In the genomic region with DNA sequence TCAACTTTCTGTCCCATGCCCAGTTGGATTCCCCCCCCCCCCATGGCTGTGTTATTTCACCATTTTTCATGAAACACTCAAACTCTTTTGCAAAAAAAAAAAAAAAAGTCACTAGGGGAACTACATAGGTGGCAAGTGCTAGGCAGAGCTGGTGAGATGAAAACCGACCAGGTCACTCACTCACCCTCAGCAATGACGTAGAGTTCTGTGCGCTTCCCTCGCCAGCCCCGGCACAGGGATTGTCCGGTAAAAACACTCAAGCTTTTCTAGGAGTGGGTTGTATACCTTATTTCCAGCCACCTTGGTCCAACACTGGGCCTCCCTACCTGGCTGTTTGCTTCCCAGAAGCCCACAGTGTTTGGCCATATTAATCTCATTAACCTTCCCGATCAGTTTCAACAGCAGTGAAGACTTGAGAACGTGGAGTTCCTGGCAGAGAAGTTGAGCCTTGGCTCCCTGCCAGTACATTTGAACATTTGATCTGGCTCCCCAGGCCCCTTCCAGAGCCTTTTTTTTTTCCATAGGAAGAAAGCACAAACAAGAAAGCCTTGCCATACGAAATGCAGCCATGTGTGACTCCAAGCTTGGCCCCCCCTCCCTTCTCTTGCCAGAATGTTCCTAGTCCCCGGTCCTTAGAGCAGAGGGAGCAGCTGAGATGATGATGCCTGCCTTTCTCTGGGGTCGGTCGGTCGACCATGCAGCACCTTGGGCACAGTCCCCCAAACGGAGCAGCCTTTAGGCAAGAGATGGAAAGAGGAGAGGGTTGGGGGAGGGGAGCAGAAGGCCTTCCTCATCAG, we compare ENCODE assay signal across 8 mouse cellular contexts.
DNase-seq lines count a peak whose midpoint lies in the region; ATAC-seq lines count a peak whose summit lies in the region.

No protein-coding gene starts in this region.

- no peak overlapping the region for H3K9ac ChIP-seq in heart, embryonic 14.5 days (ENCODE audit: low read length)
- H3K9ac ChIP-seq in neural tube, embryonic 13.5 days, result no peak overlapping the region

- H3K4me1 ChIP-seq in heart, embryonic 14.5 days (ENCODE audit: control insufficient read depth in 2 of 2, insufficient read depth in 2 of 2, low read length in 2 of 2), result peaks cover 9 to 15% of the 10 kb centered on the region in 2 experiments
- peaks cover 49% of the 10 kb centered on the region for H3K4me1 ChIP-seq in neural tube, embryonic 13.5 days (replicated peaks)

- no peak for DNase-seq in heart, postnatal 25 days (ENCODE audit: low spot score)
- peak; percentile 35 for DNase-seq in forelimb bud, embryonic 11.5 days (ENCODE audit: low read depth, low spot score)
- DNase-seq in kidney, postnatal 4 days, result peak; percentile 55 to 59
- DNase-seq in thymus, postnatal 14 days, result no peak
- no peak for DNase-seq in cerebellum, postnatal 36 days
- no peak for DNase-seq in thymus, postnatal 0 days (ENCODE audit: low spot score)

- H3K36me3 ChIP-seq in heart, embryonic 14.5 days (ENCODE audit: control insufficient read depth, insufficient read depth, low read length), result no peaks in the 10 kb centered on the region
- H3K36me3 ChIP-seq in neural tube, embryonic 13.5 days, result no peaks in the 10 kb centered on the region

- H3K27ac ChIP-seq in heart, embryonic 14.5 days (replicated peaks in 1 of 2; ENCODE audit: control insufficient read depth in 1 of 2, insufficient read depth in 1 of 2, low read depth in 2 of 2, low read length in 2 of 2), result no peak overlapping the region
- H3K27ac ChIP-seq in neural tube, embryonic 13.5 days (replicated peaks), result peak overlapping the region; percentile 61

- H3K4me3 ChIP-seq in heart, embryonic 14.5 days (ENCODE audit: control insufficient read depth in 1 of 2, insufficient read depth in 1 of 2, low read depth in 1 of 2, low read length in 2 of 2), result no peak overlapping the region
- H3K4me3 ChIP-seq in neural tube, embryonic 13.5 days, result no peak overlapping the region

- peak overlapping the region; percentile 44 for H3K4me2 ChIP-seq in heart, embryonic 14.5 days (ENCODE audit: low read length)
- peak overlapping the region; percentile 40 for H3K4me2 ChIP-seq in neural tube, embryonic 13.5 days

- H3K27me3 ChIP-seq in heart, embryonic 14.5 days (ENCODE audit: control insufficient read depth, insufficient read depth, low read length), result no peaks in the 10 kb centered on the region
- H3K27me3 ChIP-seq in neural tube, embryonic 13.5 days, result no peaks in the 10 kb centered on the region

- intact Hi-C loops in heart, postnatal 25 days (cut with DNase I), result no loop called here

- no peak for ATAC-seq in heart, embryonic 14.5 days (ENCODE audit: insufficient number of reproducible peaks, insufficient read depth, low FRiP score, low read depth)
- ATAC-seq in neural tube, embryonic 13.5 days (ENCODE audit: low read depth), result peak; percentile 70

- 38% methylated on average over 14 of the region's 14 CpGs for WGBS in heart, embryonic 14.5 days
- WGBS in neural tube, embryonic 13.5 days, result 12% methylated on average over 14 of the region's 14 CpGs

- no peaks in the 10 kb centered on the region for H3K9me3 ChIP-seq in heart, embryonic 14.5 days (ENCODE audit: control insufficient read depth, low read length)
- H3K9me3 ChIP-seq in neural tube, embryonic 13.5 days, result no peaks in the 10 kb centered on the region

Comparison
In these comparisons a context has a peak if more than half of its experiments do, and no peak if none do; other contexts are left out.
1. DNase-seq: peak in forelimb bud, embryonic 11.5 days (single experiment) and kidney, postnatal 4 days (2 of 2); none in heart, postnatal 25 days (single experiment), thymus, postnatal 14 days (single experiment), cerebellum, postnatal 36 days (0 of 2) and thymus, postnatal 0 days (single experiment).